Mouse (Mus musculus): ENCODE results near the gene Clip4. TPM values are rescaled to one million over a fixed set of nuclear protein-coding genes. Genes with fewer than 3 reads are reported as not detected.
"Not testable (repeated sequence)": the region's sequence is repeated elsewhere in the genome, so short reads cannot be mapped to it uniquely, and the experiment has no call there.

Clip4 gene
- 25.4 and 29.2 TPM in 2 replicates for polyA plus RNA-seq (2015; fragmentation: Nextera tagmentation; extraction: Ambion mirVana)

GRCm38 (mm10) chr17:71768173-71768572 lies at the start of gene Clip4:
Gene Clip4 (plus strand): TSS chr17:71768473.
- not testable (repeated sequence) for ATAC-seq (ENCODE audit: extremely low read depth, insufficient number of reproducible peaks, low FRiP score, low TSS enrichment)

GRCm38 (mm10) chr17:71720434-71720833 lies 47.8 kb upstream of the Clip4 start:
- Histone ChIP-seq H3K4me2 (peak overlapping the region; percentile 35; the same call in 1 of the 2 replicates), H3K9me3 (no peaks in the 10 kb centered on the region), H3K27ac (replicated peaks) (peak overlapping the region; percentile 95), H3K9ac (peak overlapping the region; percentile 45; the same call in 1 of the 2 replicates), H3K4me1 (peaks cover 24% of the 10 kb centered on the region), H3K27me3 (replicated peaks) (no peaks in the 10 kb centered on the region), H3K4me3 (no peak overlapping the region), H3K36me3 (peaks cover 3% of the 10 kb centered on the region; the same call in 1 of the 2 replicates)
- no peak for ATAC-seq (ENCODE audit: extremely low read depth, insufficient number of reproducible peaks, low FRiP score, low TSS enrichment)

More at GRCm38 (mm10) chr17:71768173-71768572, at the start of gene Clip4:
- not testable (repeated sequence) for H3K4me2 ChIP-seq; H3K27ac ChIP-seq (replicated peaks); H3K9ac ChIP-seq; H3K4me1 ChIP-seq; H3K36me3 ChIP-seq; H3K4me3 ChIP-seq; H3K27me3 ChIP-seq (replicated peaks)
- peaks cover 12% of the 10 kb centered on the region; the same call in 1 of the 2 replicates for H3K9me3 ChIP-seq
- 70% methylated on average over 1 of the region's 1 CpGs for WGBS

- no peaks in the 10 kb centered on the region for H3K27me3 ChIP-seq (replicated peaks)
- 19% methylated on average over 3 of the region's 3 CpGs for WGBS
- H3K27ac ChIP-seq (replicated peaks): peak overlapping the region; percentile 95
- H3K9ac ChIP-seq: peak overlapping the region; percentile 45; the same call in 1 of the 2 replicates
- peak overlapping the region; percentile 35 for H3K4me2 ChIP-seq
- H3K4me1 ChIP-seq: peaks cover 24% of the 10 kb centered on the region
- peak; percentile 58; the same call in 1 of the 2 replicates for ATAC-seq (ENCODE audit: extremely low read depth, insufficient number of reproducible peaks, low FRiP score, low TSS enrichment)
- no peak overlapping the region for H3K4me3 ChIP-seq
- H3K36me3 ChIP-seq: peaks cover 3% of the 10 kb centered on the region; the same call in 1 of the 2 replicates
- no peaks in the 10 kb centered on the region for H3K9me3 ChIP-seq
These were observed 47.3 kb upstream of the Clip4 start for GRCm38 (mm10) chr17:71721019-71721418.

GRCm38 (mm10) chr17:71730655-71731054 lies 37.6 kb upstream of the Clip4 start:
- 38% methylated on average over 2 of the region's 2 CpGs for WGBS
- no peak overlapping the region for H3K4me2 ChIP-seq
- no peaks in the 10 kb centered on the region for H3K27me3 ChIP-seq (replicated peaks)
- no peaks in the 10 kb centered on the region for H3K9me3 ChIP-seq
- no peak for ATAC-seq (ENCODE audit: extremely low read depth, insufficient number of reproducible peaks, low FRiP score, low TSS enrichment)
- H3K9ac ChIP-seq: no peak overlapping the region
- 0 out of 2 replicates have a peak overlapping the region, but pooled peaks have one; percentile 12 for H3K27ac ChIP-seq (replicated peaks)
- H3K4me3 ChIP-seq: no peak overlapping the region
- peaks cover 12% of the 10 kb centered on the region for H3K4me1 ChIP-seq
- H3K36me3 ChIP-seq: no peaks in the 10 kb centered on the region

GRCm38 (mm10) chr17:71736442-71736841 lies 31.8 kb upstream of the Clip4 start:
- Histone ChIP-seq H3K9ac (no peak overlapping the region), H3K9me3 (no peaks in the 10 kb centered on the region), H3K4me3 (no peak overlapping the region), H3K27me3 (replicated peaks) (no peaks in the 10 kb centered on the region), H3K4me1 (peaks cover 10% of the 10 kb centered on the region), H3K27ac (replicated peaks) (no peak overlapping the region), H3K4me2 (no peak overlapping the region), H3K36me3 (no peaks in the 10 kb centered on the region)
- WGBS: 47% methylated on average over 3 of the region's 3 CpGs
- no peak for ATAC-seq (ENCODE audit: extremely low read depth, insufficient number of reproducible peaks, low FRiP score, low TSS enrichment)

- Histone ChIP-seq H3K4me2 (no peak overlapping the region), H3K4me3 (no peak overlapping the region), H3K4me1 (peaks cover 12% of the 10 kb centered on the region), H3K9me3 (no peaks in the 10 kb centered on the region), H3K9ac (no peak overlapping the region), H3K27ac (replicated peaks) (no peak overlapping the region), H3K36me3 (no peaks in the 10 kb centered on the region), H3K27me3 (replicated peaks) (no peaks in the 10 kb centered on the region)
- WGBS: 76% methylated on average over 3 of the region's 3 CpGs
- ATAC-seq (ENCODE audit: extremely low read depth, insufficient number of reproducible peaks, low FRiP score, low TSS enrichment): no peak
These were observed 26.1 kb upstream of the Clip4 start for GRCm38 (mm10) chr17:71742156-71742555.

- Histone ChIP-seq H3K36me3 (no peaks in the 10 kb centered on the region), H3K9me3 (no peaks in the 10 kb centered on the region), H3K4me1 (peaks cover 12% of the 10 kb centered on the region), H3K27ac (replicated peaks) (no peak overlapping the region), H3K27me3 (replicated peaks) (no peaks in the 10 kb centered on the region), H3K4me2 (no peak overlapping the region), H3K4me3 (no peak overlapping the region), H3K9ac (0 out of 2 replicates have a peak overlapping the region, but pooled peaks have one; percentile 14)
- 38% methylated on average over 5 of the region's 5 CpGs for WGBS
- ATAC-seq (ENCODE audit: extremely low read depth, insufficient number of reproducible peaks, low FRiP score, low TSS enrichment): no peak
These were observed 25.3 kb upstream of the Clip4 start for GRCm38 (mm10) chr17:71742935-71743334.

- Histone ChIP-seq H3K27me3 (replicated peaks) (no peaks in the 10 kb centered on the region; the same call in 1 of the 2 replicates), H3K27ac (replicated peaks) (no peak overlapping the region), H3K9me3 (no peaks in the 10 kb centered on the region), H3K4me1 (peaks cover 14% of the 10 kb centered on the region), H3K4me3 (no peak overlapping the region), H3K9ac (no peak overlapping the region), H3K4me2 (no peak overlapping the region), H3K36me3 (no peaks in the 10 kb centered on the region)
- no peak for ATAC-seq (ENCODE audit: extremely low read depth, insufficient number of reproducible peaks, low FRiP score, low TSS enrichment)
- 83% methylated on average over 9 of the region's 9 CpGs for WGBS
These were observed 22.2 kb upstream of the Clip4 start for GRCm38 (mm10) chr17:71746114-71746513.

GRCm38 (mm10) chr17:71747561-71747960 lies 20.7 kb upstream of the Clip4 start:
- WGBS: 64% methylated on average over 8 of the region's 8 CpGs
- Histone ChIP-seq H3K4me3 (no peak overlapping the region), H3K4me1 (peaks cover 14% of the 10 kb centered on the region), H3K4me2 (no peak overlapping the region), H3K9ac (no peak overlapping the region), H3K27me3 (replicated peaks) (no peaks in the 10 kb centered on the region; the same call in none of the 2 replicates), H3K9me3 (no peaks in the 10 kb centered on the region), H3K36me3 (no peaks in the 10 kb centered on the region), H3K27ac (replicated peaks) (no peak overlapping the region)
- ATAC-seq (ENCODE audit: extremely low read depth, insufficient number of reproducible peaks, low FRiP score, low TSS enrichment): no peak

- Histone ChIP-seq H3K4me1 (peaks cover 9% of the 10 kb centered on the region; the same call in 1 of the 2 replicates), H3K4me2 (no peak overlapping the region), H3K27me3 (replicated peaks) (no peaks in the 10 kb centered on the region; the same call in none of the 2 replicates), H3K4me3 (no peak overlapping the region), H3K36me3 (no peaks in the 10 kb centered on the region), H3K27ac (replicated peaks) (no peak overlapping the region), H3K9ac (no peak overlapping the region), H3K9me3 (no peaks in the 10 kb centered on the region)
- ATAC-seq (ENCODE audit: extremely low read depth, insufficient number of reproducible peaks, low FRiP score, low TSS enrichment): no peak
- WGBS: 77% methylated on average over 9 of the region's 9 CpGs
These were observed 18.6 kb upstream of the Clip4 start for GRCm38 (mm10) chr17:71749616-71750168.

- 60% methylated on average over 10 of the region's 10 CpGs for WGBS
- Histone ChIP-seq H3K27ac (replicated peaks) (no peak within 1 kb of the TSS), H3K36me3 (no peaks in the 10 kb centered on the region), H3K9ac (no peak within 1 kb of the TSS), H3K9me3 (no peaks in the 10 kb centered on the region), H3K27me3 (replicated peaks) (no peaks in the 10 kb centered on the region; the same call in none of the 2 replicates), H3K4me3 (no peak within 1 kb of the TSS), H3K4me2 (no peak within 1 kb of the TSS), H3K4me1 (0 out of 2 replicates have a peak, but pooled peaks cover 5% of the 10 kb centered on the region)
- no peak for ATAC-seq (ENCODE audit: extremely low read depth, insufficient number of reproducible peaks, low FRiP score, low TSS enrichment)
These were observed 15.4 kb upstream of the Clip4 start, which contains the start of gene Pcare for GRCm38 (mm10) chr17:71752831-71753230. Gene Pcare (minus strand): TSS chr17:71752894.

GRCm38 (mm10) chr17:71760536-71760935 lies 7.7 kb upstream of the Clip4 start:
- H3K4me2 ChIP-seq: no peak overlapping the region
- H3K27me3 ChIP-seq (replicated peaks): no peaks in the 10 kb centered on the region
- H3K9me3 ChIP-seq: peaks cover 12% of the 10 kb centered on the region; the same call in 1 of the 2 replicates
- no peak for ATAC-seq (ENCODE audit: extremely low read depth, insufficient number of reproducible peaks, low FRiP score, low TSS enrichment)
- no peak overlapping the region for H3K9ac ChIP-seq
- H3K27ac ChIP-seq (replicated peaks): no peak overlapping the region
- WGBS: 74% methylated on average over 7 of the region's 7 CpGs
- H3K36me3 ChIP-seq: no peaks in the 10 kb centered on the region
- no peaks in the 10 kb centered on the region for H3K4me1 ChIP-seq
- no peak overlapping the region for H3K4me3 ChIP-seq

Measured in heart, embryonic 13.5 days (tissue).